Mouse (Mus musculus) adrenal gland, postnatal 4 days (tissue): ENCODE measurements around the gene Actn1. TPM values are rescaled to one million over a fixed set of nuclear protein-coding genes. Genes with fewer than 3 reads are reported as not detected.
A peak's percentile ranks its signal among the peaks of the same experiment; 100 is the strongest.

Experiments used
- DNase-seq, 2 experiments: peaks; one replicate each; pipeline ENCODE4 v3.0.0; 2021 to 2022; ENCODE audit warnings: low spot score in 2 of 2, mixed read lengths in 2 of 2
- total RNA-seq, 2 experiments: library from RNA; stranded (reverse); gene quantifications; 2 replicates each; pipeline ENCODE4 v1.2.3; 2021

Gene Actn1
- total RNA-seq, 2 experiments from 2014 or later = 59.3 to 80.6 TPM

DNA sequence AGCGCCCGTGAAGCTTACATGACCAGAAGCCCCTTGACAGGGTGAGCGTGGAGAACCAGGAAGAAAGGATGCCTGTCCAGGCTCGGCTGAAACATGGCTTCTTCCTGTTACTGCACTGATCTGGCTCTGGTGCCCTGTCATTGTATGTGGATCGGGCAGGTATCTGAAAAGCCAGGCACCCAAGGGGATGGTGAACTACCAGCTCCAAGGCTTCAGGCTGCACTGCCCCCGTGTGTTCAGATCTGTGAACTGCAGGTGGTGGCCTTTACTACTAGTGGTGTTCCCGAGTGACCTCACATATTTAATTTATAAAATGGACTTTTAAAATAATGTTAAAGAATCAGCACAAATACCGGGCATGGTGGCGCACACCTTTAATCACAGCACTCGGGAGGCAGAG lies 62.8 kb downstream of the Actn1 start:
- peak in 1 of 2 experiments; percentile 31 for DNase-seq

DNA sequence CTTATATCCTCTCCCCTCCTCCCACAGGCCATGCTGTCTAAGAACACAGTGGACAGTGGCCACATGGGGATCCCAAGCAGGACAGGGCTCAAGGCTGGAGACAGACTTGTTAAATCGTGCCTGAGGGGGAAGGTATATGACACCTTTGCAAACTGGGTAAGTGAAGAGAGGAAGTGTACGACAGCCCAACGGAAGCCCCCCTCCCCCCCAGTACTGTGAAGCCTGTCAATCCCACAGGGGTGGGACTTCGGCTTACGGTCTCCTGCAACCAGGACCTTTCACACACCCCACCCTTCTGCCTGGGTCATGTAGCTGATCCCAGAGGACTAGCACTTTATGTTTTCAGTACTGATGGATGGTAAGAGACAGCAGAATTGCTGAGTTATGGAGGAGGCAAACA lies 68.4 kb downstream of the Actn1 start:
- no peak for DNase-seq

DNA sequence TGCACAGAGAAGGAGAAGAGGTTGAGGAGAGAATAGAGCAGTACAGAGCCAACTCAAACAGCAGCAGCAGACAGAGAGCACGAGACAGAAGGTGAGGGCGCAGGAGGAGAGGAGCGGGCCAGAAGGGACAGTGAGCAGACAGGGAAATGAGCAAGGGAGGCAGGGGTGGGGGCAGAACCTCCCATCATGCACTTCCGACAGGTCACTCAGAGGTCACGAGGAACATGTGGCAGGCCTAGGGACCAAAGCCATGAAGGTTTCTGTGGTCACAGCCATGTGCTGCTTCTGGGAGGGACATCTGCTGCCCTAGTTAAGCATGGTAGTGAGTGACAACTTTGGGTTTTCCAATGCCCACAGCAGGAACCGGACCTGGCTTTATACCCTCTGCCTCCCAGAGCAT lies 68.8 kb downstream of the Actn1 start:
- no peak for DNase-seq

DNA sequence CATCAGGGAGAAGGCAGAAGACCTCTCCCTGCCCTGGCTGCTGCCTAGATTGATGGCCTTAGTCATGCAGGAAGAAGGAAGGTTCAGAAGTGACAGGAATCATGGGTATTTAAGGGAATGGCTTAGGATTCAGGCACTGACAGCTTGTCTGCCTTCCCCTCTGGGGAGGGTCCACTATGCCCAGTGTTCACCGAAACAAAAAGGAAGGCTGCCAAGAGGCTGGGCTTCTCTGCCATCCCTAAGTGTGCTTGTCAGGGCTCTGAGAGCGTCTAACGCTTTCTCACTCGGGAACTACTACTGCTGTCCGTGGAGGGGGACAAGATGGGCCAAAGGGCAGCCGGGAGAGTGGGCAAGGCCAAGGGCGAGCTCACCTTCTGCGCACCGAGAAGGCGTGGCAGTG lies 69.3 kb downstream of the Actn1 start:
- no peak for DNase-seq

DNA sequence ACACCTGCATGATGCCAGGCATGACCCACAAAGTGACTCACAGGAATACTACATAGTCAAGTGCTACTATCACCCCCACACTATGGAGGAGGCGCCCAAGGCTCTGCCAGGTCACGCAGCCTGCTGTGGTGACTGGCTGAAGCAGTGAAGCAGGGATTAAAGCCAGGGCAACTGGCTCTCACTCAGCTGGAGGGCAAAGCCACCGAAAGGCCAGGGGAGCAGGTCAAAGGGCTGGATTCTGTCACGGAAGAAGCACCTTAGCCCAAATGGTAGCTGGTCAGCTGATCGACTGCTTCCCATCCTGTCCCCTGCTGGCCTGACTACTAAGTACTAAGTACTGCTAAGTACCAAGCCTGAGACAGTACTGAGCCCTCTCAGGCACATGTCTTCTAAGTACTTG lies 76.1 kb downstream of the Actn1 start:
- DNase-seq = no peak

DNA sequence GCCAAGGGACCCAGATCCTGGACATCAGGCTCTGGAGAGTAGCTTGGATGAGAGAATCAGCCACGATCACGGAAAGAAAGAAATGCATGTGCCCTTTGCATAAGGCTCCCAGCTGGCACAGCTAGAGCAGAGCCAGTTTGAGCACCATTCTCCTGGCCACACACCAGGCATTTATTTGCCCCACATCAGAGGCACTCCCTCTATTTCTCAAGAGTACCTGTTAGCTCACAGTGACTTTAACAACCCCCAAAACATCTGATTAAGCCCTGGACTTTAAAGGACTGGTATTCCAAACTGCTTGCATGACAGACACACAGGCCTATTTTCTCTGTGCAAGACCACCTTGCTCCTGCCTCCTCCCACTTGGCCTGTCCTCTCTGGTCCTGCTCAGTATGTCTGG lies 78.3 kb downstream of the Actn1 start:
- no peak for DNase-seq

DNA sequence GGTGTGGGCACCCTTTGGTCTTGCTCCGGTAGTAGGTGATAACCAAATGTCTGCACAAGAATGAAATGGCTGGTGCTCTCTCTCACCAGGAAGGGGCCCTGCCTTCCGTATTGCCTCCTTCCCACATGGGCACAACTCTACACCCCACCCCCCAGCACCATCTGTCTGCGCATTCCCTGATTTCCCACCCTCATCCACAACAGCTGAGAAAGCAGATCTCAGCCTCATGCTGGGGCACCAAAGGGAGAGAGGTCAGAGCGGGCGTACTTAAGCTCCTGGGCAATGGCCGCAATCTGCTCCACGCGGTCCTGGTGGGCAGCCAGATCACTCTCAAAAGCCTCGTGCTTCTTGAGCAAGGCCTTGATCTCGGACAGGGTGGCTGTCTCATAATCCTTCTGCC lies 82.1 kb downstream of the Actn1 start:
- DNase-seq = no peak

DNA sequence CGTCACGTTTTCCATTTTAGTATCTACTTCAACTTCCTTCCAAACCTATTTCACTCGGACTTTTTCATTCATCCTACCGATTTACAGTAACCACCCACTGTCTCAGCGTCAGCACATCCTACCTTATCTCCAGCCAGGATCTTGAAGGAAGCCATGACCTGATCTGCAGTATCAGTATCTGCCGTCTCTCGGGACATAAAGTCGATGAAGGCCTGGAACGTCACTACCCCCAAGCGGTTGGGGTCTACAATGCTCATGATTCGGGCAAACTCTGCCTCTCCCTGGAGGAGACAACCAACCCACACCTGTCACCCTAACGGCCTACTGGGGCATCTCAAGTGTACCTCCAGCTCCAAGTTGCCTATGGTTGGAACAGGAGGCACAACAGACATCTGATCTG lies 91.4 kb downstream of the Actn1 start:
- DNase-seq = no peak

DNA sequence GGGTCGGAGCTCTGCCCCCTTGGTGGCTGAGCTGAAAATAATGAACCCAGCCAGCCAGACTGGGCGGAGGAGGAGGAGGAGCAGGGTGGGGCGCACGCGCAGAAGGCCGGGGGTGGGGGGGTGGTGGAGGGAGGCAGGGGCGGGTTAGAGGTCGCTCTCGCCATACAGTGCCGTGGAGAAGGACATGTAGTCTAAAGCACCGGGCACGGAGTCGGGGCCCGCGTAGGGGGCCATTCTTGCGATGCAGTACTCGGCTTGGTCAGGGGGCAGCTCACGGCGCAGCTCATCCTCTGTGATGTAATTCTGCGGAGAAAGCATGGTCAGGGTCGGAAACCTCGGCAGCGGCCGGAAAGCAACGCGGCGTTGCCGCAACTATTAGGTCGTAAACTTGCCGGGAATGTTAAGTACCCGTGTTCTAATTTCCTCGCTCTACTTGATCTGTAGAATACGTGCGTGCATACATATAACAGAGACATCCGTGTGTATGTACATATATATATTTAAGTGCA lies 91.9 kb downstream of the Actn1 start:
- peak; percentile 43 to 74 for DNase-seq

DNA sequence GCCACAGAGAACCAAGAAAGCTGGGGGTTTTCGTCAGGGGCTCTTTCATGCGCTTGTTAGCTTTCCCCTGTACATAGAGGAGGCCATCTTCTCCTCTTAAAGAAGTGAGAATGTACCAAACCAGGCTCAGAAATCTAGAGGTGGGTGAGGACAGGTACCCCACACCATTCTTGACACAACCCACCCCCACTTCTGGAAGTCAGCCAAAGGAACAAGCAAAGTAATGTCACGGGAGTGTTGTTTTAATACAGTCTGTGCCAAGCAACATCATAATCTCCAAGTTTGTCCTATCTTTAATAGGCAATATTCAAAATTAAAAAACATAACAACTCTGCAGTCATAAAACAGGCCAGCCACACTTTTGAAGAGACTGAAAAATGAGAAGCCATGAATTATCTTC lies 92.8 kb downstream of the Actn1 start:
- DNase-seq = no peak

DNA sequence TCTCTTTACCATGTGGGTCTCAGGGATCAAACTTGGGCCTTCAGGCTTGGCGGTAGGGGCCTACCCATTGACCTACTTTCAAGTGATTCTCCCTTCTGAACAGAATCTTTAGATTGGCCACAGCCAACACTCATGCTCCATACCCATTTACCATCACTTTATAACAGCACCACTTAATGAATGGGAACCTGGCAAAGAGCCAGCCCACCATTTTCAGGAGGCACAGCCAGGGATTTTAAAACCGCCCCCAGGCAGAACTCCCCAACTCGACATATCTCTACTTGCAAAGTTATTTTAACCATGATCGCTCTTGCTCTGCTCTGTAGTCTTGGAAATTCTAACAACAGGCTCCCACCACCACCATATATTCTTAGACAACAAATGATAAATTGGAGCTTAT lies 93.5 kb downstream of the Actn1 start:
- DNase-seq = no peak

DNA sequence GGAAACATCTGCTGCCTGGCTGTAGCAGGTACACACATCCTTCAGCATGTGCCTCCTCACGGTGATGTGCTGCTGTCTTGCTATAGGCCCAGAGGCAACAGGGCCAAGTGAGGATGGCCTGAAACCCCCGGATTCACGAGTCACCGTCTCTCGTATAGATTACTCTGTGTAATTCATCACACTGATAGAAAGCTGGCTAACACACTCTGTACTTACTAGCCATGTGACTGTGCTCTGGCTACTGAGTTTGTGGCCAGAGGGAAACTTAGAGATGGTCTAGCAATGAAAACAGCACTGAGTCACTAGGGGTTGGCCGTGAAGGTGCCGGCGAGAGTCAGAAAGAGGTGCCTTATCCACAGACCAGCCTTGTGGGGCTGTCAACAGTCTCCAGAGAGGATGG lies 95.6 kb downstream of the Actn1 start:
- DNase-seq = no peak

DNA sequence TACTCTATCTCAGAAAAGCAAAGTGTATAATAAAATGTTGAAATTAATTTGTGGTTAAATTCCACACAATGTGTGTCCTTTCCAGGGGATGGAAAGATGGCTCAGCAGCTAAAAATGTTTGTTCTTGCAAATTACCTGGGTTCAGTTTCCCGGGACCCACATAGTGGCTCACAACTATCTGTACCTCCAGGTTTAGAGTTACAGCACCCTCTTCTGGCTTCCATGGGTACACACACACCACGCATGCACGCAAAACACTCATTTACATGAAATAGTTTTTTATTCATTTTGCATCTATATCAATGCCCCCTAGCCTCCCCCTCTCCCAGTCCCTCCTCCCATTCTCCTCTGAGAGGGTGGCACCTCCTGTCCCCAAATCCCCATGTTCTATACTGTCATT lies 97.7 kb downstream of the Actn1 start:
- no peak for DNase-seq

DNA sequence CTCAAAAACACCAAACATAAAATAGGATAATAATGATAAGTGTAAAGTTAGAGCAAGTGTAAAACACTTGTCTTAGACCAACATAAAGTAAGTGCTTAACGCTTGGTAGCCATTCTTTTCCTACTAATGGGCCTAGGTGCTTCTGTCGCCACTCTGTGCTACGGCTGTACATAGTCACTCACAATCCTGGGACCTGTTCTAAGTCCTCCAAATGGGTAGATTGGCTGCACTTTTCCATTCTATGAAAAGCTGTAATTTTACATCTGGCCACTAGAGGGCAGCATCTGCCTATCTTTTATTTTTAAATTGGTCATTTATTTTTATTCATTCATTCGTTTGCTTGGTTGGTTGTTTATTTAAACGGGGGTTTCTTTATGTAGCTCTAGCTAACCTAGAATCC lies 102.5 kb downstream of the Actn1 start:
- DNase-seq = no peak

DNA sequence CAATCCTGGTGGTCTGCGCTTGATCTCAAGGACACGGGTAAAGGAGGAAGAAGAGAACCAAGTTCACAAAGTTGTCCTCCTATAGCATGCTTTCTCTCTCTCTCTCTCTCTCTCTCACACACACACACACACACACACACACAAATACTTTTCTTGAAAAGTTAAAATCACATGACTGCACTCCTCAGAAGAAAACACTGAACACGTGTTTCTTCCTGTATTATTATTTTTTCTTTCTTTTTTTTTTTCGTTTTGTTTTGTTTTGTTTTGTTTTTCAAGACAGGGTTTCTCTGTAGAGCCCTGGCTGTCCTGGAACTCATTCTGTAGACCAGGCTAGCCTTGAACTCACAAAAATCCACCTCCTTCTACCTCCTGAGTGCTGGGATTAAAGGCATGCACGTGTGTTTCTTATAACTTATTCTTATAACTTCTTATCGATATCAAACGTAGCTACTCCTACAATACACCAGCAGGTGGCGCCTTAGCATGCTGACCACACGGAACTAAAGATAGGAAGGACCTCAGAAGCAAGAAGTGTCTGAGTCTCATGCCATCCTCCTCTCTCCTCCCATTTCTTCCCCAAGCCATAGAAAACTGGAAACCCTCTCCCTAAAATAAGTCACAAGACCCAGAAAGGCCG lies 106.4 kb downstream of the Actn1 start:
- DNase-seq = no peak

DNA sequence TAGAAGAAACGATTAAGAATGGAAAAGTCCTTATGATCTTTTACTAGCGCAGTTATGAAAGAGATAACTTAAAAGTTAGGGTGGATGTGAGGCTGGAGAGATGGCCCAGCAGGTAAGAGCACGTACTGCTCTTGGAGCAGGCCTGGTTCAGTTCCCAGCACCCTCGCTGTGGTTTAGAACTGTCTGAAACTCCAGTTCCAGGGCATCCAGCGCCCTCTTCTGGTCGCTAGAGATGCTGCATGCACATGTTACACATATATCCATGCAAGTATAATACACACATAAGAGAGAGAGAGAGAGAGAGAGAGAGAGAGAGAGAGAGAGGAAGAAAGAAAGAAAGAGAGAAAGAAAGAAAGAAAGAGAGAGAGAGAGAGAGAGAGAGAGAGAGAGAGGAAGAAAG lies 107.1 kb downstream of the Actn1 start:
- DNase-seq = no peak

DNA sequence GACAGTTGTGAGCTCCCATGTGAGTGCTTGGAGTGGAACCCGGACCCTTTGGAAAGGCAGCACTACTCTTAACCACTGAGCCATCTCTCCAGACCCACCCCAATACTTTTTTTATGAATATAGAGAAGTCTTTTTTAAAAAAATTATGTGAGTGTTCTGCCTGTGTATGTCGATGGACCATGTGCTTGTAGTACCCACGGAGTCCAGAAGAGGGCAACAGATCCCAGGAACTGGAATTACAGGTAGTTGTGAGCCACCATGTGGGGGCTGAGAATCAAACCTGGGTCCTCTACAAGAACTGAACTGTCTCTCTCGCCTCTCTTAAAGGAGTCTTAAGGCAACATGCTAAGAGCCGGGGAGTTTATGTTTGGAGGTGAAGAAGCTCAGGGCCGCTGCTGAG lies 108.3 kb downstream of the Actn1 start:
- no peak for DNase-seq

DNA sequence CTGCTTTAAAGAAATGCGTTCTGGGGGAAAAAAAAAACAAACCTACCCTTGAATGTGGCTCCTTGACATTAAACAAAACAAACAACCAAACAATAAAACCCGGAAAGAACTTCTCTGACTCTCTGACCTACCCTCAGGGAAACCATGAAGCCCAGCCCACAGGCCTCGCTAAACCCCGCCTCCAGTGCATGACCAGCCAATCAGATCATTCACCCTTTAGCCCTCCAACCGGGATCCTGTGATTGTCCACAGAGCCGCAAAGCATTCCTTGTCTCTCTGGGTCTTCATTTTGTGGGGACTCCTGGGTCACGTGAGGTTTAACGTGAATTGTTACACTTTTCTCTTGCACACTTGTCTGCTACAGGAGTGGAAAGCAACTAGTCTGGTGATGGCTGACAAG lies 109.5 kb downstream of the Actn1 start:
- DNase-seq = peak in 1 of 2 experiments; percentile 33

DNA sequence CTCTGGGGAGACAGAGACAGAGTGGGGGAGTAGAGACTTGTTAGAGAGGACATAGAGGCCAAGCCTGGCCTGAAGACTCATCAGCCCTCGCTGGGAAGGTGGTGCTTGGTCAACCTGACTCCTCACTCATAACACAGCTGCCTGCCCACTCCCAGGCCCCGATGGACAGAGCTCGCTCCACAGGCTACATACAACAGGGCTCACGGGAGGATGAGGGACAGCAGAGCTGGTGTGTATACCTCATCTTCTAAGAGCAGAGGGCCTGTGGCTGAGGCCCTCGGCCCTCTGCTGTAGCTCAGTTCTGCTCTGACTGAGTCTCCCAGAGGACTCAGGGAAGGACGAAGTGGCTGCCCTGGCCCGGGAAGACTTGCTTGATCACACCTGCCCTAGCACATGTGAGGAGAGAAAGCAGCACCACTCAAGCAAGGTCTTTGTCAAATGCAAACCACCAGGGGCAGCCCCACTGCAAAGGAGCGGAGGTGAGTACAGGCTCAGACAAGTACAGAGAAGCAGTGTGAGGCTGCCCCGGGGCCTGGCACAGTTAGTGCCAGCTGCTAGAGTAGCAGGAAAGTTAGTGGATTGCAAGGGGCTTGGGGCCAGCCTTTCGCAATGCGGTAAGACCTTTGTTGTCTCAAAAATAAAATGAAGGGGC lies 112.5 kb downstream of the Actn1 start:
- DNase-seq = no peak

DNA sequence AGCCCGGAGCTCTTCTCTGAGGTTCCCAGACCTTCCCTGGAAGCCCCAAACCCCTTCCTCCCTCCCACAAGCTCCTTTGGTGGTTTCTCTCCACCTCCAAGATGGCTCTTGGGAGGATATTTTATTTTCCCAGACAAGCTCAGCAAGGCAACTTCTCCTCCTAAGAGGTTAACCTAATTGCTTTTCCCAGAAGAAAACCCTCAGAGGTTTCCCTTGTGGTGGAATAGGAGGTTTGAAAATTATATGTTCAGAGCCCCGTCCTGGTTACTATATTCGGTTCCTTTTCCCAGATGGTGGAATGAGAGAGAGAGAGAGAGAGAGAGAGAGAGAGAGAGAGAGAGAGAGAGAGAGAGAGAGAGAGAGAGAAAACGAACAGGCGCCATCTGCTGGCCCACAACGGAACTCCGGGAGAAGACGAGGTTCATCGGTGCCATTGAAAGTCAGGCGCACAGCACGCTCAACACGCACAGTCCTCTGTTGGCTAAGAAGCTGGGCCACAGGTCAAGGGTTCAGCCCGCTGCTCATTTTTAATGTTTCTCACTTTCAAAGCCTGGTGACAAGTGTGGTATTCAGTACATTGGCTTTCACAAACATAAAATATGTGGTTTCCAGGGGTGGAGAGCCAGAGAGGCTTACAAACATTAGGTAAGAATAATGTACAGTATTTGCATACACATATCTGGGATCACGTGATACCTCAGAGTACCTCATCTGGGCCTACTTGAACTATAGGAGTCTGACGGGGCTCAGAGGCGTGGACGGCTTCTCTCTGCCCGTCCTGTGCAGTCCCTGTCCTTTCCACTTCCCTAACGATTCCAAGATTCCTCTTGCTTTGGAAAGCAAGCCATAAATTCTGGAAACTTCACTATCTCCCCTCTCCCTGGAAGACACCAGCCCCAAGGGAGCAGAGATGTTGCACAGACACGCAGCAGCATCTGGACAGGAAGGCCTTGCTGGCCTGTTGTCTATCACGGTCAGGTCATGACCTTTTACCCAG lies 113.6 kb downstream of the Actn1 start:
- DNase-seq = peak in 1 of 2 experiments; percentile 46

DNA sequence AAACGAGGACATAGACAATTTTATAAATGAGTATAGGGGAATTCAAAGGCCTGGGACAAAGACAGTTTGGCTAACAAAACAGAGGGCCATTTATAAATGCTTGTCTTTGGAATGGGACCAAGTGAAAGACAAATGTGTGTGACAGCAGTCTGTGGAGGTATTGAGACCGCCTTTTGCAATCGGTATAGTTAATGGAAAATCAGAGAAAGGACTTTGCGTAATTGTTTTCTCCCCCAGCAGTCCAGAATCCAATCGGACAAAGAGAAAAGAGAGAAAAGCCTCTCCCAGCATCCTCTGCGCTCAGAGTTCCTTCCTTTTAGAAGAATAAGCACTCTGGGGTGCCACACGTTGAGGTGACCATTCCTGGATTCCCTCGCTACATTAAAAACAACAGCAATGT lies 114.8 kb downstream of the Actn1 start:
- DNase-seq = no peak

DNA sequence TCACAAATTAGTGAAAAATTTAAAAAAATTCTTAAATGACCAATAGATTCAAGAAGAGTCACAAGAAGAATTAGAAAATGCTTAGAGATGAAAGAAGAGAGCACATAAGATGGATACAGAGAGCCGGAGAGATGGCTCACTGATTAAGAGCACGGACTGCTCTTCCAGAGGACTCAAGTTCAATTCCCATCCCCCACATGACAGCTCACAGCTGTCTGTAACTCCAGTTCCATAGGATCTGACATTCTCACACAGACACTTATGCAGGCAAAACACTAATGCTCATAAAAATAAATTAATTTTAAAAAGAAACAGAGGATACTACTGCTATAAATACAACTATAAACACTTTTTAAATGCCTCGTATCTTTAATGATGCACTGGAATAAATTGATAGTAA lies 115.3 kb downstream of the Actn1 start:
- no peak for DNase-seq
